Mouse (Mus musculus): ENCODE data around the gene Svop. TPM values are rescaled to one million over a fixed set of nuclear protein-coding genes. Genes with fewer than 3 reads are reported as not detected.

Gene Svop
- total and polyA plus RNA-seq, 3 experiments, result not detected

DNA sequence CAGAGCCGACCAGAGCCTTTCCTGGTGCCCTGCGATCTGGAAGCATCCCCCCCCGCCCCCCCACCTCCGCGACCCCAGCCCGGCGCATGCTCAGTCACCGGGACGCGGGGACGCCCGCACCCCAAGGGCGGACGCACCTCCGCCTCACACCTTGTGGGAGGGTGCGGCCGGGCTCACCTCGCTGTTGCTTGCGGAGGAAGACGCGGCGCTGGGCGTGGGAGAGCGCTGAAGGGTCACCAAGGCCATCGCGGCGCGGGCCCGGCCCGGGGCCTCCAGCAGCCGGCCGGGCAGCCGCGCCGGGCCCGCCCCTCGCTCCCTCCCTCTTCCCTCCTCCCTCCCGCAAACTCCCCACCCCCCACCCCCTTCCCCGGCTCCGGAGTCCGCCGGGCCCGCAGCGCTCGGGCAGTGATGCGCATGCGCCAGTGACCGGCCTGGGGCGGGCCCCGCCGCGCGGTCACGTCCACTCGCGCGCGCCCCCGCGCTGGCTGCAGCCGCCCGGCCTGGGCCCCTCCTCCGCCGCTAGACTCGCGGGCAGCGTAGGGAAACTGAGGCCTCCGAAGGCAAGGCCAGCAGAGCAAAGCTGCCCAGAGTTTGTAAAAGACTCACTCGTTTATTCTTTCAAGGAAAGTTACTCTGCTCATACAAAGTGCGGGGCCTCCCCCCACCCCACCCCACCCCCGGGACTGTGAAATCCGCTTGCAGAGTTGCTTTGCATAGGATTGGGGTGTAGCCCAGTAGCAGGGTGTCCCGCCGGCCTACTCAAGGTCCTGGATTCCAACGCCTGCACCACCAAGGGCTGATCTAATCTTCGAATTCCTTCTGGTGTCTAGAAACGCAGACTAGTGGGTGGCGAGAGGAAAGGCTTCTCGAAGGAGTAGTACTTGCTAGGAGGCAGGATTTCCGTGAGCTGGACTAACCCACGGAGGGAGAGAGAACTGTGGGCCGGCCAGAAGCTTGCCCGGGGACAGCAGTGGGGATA lies 97.6 kb downstream of the Svop start, which contains the start of gene Ssh1 (continued):
- TF ChIP-seq SIN3A (IDR thresholded peaks at IDR 0.05; ENCODE audit: low read length), result no peak
- no peak for TF ChIP-seq TBP (IDR thresholded peaks at IDR 0.05; ENCODE audit: low read depth, low read length)
- no peak for TF ChIP-seq BHLHE40 (IDR thresholded peaks at IDR 0.05; ENCODE audit: borderline replicate concordance, low read depth, low read length)
- TF ChIP-seq POLR2A (IDR thresholded peaks at IDR 0.05; ENCODE audit: control insufficient read depth in 1 of 2, insufficient read depth in 1 of 2, low read depth in 1 of 2, low read length in 2 of 2, poor library complexity in 1 of 2), result peak; percentile 46 to 49; a peak in 2 of 4 replicates

- peak; percentile 74 for DNase-seq (ENCODE audit: low read depth, low spot score)
- TF ChIP-seq MEF2A (IDR thresholded peaks at IDR 0.05; ENCODE audit: extremely low read depth, insufficient replicate concordance, low read depth, low read length, poor library complexity, severe bottlenecking), result no peak
- TF ChIP-seq ELF1 (IDR thresholded peaks at IDR 0.05; ENCODE audit: low read depth, low read length), result no peak
- TF ChIP-seq TCF12 (IDR thresholded peaks at IDR 0.05; ENCODE audit: low read depth, low read length), result 0 out of 2 replicates have a peak, but pooled peaks have one; percentile 21
- TF ChIP-seq TAL1 (IDR thresholded peaks at IDR 0.05; ENCODE audit: low read length), result no peak
- peak; percentile 72; the same call in 1 of the 2 replicates for TF ChIP-seq UBTF (IDR thresholded peaks at IDR 0.05; ENCODE audit: borderline replicate concordance, insufficient read depth, low read depth, low read length)
- TF ChIP-seq RCOR1 (IDR thresholded peaks at IDR 0.05; ENCODE audit: low read depth, low read length), result no peak
- no peak for TF ChIP-seq RAD21 (IDR thresholded peaks at IDR 0.05; ENCODE audit: low read depth, low read length)
- TF ChIP-seq KAT2A (conservative IDR thresholded peaks at IDR 0.05; ENCODE audit: low read depth, low read length), result no peak
- TF ChIP-seq TBP (IDR thresholded peaks at IDR 0.05; ENCODE audit: low read depth, low read length), result peak; percentile 74
- TF ChIP-seq CHD1 (IDR thresholded peaks at IDR 0.05; ENCODE audit: low read depth, low read length), result no peak
- peaks cover 3% of the 10 kb centered on the region in 2 experiments; a peak in 2 of 4 replicates for H3K4me1 ChIP-seq (ENCODE audit: control insufficient read depth in 1 of 2, insufficient read depth in 2 of 2, low read length in 2 of 2)
Measured at GRCm38 (mm10) chr5:113993031-113993486, 98.3 kb downstream of the Svop start.

DNA sequence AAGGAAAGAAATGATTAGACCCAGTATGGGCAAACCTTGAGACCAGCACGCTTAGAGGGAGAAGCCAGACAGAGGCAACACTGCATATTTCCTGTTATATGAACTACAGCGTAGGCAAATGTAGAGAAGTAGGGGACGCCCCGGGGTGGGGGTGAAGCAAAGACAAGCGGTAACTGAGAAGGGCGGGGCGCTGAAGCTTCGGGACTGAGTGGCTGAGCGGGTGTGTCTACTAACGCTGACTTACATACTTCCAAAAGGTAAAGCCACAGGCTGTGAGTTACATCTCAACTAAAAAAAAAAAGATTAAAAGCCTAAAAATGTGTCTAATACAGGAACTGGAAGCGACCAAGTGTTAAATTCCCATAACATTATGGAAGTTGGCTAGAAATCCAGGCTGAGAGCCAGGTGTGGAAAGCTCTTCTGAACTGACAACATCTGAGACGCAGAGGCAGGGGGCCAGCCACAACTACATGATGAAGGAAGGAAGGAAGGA lies 99.0 kb downstream of the Svop start:
- Histone ChIP-seq H3K79me2 (ENCODE audit: control insufficient read depth, insufficient read depth, low read length, poor library complexity) (peaks cover 4% of the 10 kb centered on the region; the same call in 1 of the 2 replicates), H3K4me1 (ENCODE audit: control insufficient read depth in 1 of 2, insufficient read depth in 2 of 2, low read length in 2 of 2) (peaks cover 3% of the 10 kb centered on the region in 2 experiments; a peak in 2 of 4 replicates), H3K36me3 (ENCODE audit: control insufficient read depth in 1 of 2, insufficient read depth in 2 of 2, low read length in 2 of 2) (no peaks in the 10 kb centered on the region; a peak in 1 of 4 replicates), H3K27me3 (ENCODE audit: control insufficient read depth in 1 of 2, insufficient read depth in 2 of 2, low read length in 2 of 2) (no peaks in the 10 kb centered on the region), H3K9ac (ENCODE audit: control insufficient read depth, low read depth, low read length, poor library complexity, severe bottlenecking) (peak overlapping the region; percentile 89), H3K27ac (ENCODE audit: control insufficient read depth, low read depth, low read length) (peak overlapping the region; percentile 34), H3K9me3 (replicated peaks; ENCODE audit: insufficient read depth, low read length) (no peaks in the 10 kb centered on the region), H3K4me3 (ENCODE audit: control insufficient read depth in 1 of 2, insufficient read depth in 1 of 2, low read depth in 2 of 2, low read length in 2 of 2) (peak overlapping the region; percentile 70 to 71)
- peak; percentile 76 for DNase-seq (ENCODE audit: low read depth, low spot score)
- TF ChIP-seq SMC3 (IDR thresholded peaks at IDR 0.05; ENCODE audit: low read depth, low read length), result no peak
- TF ChIP-seq POLR2A (IDR thresholded peaks at IDR 0.05; ENCODE audit: control insufficient read depth in 1 of 2, insufficient read depth in 1 of 2, low read depth in 1 of 2, low read length in 2 of 2, poor library complexity in 1 of 2), result no peak
- no peak for TF ChIP-seq USF1 (IDR thresholded peaks at IDR 0.05; ENCODE audit: low read depth, low read length)
- TF ChIP-seq NELFE (IDR thresholded peaks at IDR 0.05; ENCODE audit: low read depth, low read length), result no peak
- 0 out of 2 replicates have a peak, but pooled peaks have one; percentile 36 for TF ChIP-seq ZNF384 (IDR thresholded peaks at IDR 0.05; ENCODE audit: low read depth, low read length)
- TF ChIP-seq RCOR1 (IDR thresholded peaks at IDR 0.05; ENCODE audit: low read depth, low read length), result no peak
- no peak for TF ChIP-seq MYB (IDR thresholded peaks at IDR 0.05; ENCODE audit: low read depth, low read length)
- peak; percentile 12; the same call in 1 of the 2 replicates for TF ChIP-seq SIN3A (IDR thresholded peaks at IDR 0.05; ENCODE audit: low read length)
- TF ChIP-seq HCFC1 (IDR thresholded peaks at IDR 0.05; ENCODE audit: low read depth, low read length), result peak; percentile 13; the same call in 1 of the 2 replicates
- peak; percentile 35 for TF ChIP-seq MXI1 (IDR thresholded peaks at IDR 0.05; ENCODE audit: low read depth, low read length)
- TF ChIP-seq UBTF (IDR thresholded peaks at IDR 0.05; ENCODE audit: borderline replicate concordance, insufficient read depth, low read depth, low read length), result no peak
- TF ChIP-seq CHD2 (IDR thresholded peaks at IDR 0.05; ENCODE audit: low read length), result no peak
- no peak for TF ChIP-seq MEF2A (IDR thresholded peaks at IDR 0.05; ENCODE audit: extremely low read depth, insufficient replicate concordance, low read depth, low read length, poor library complexity, severe bottlenecking)
- TF ChIP-seq NRF1 (IDR thresholded peaks at IDR 0.05; ENCODE audit: insufficient read depth, low read depth, low read length, poor library complexity, severe bottlenecking), result no peak
- no peak for TF ChIP-seq ZKSCAN1 (IDR thresholded peaks at IDR 0.05; ENCODE audit: low read depth, low read length)
- no peak for TF ChIP-seq EP300 (IDR thresholded peaks at IDR 0.05; ENCODE audit: low read depth in 1 of 2, low read length in 2 of 2)

More at GRCm38 (mm10) chr5:113993031-113993486, 98.3 kb downstream of the Svop start:
- no peaks in the 10 kb centered on the region for H3K9me3 ChIP-seq (replicated peaks; ENCODE audit: insufficient read depth, low read length)
- no peaks in the 10 kb centered on the region for H3K27me3 ChIP-seq (ENCODE audit: control insufficient read depth in 1 of 2, insufficient read depth in 2 of 2, low read length in 2 of 2)
- H3K9ac ChIP-seq (ENCODE audit: control insufficient read depth, low read depth, low read length, poor library complexity, severe bottlenecking), result peak overlapping the region; percentile 89
- peak overlapping the region; percentile 34 for H3K27ac ChIP-seq (ENCODE audit: control insufficient read depth, low read depth, low read length)
- H3K4me3 ChIP-seq (ENCODE audit: control insufficient read depth in 1 of 2, insufficient read depth in 1 of 2, low read depth in 2 of 2, low read length in 2 of 2), result peak overlapping the region; percentile 70 to 71
- no peaks in the 10 kb centered on the region; a peak in 1 of 4 replicates for H3K36me3 ChIP-seq (ENCODE audit: control insufficient read depth in 1 of 2, insufficient read depth in 2 of 2, low read length in 2 of 2)
- H3K79me2 ChIP-seq (ENCODE audit: control insufficient read depth, insufficient read depth, low read length, poor library complexity), result peaks cover 4% of the 10 kb centered on the region; the same call in 1 of the 2 replicates
